Mouse (Mus musculus) midbrain, postnatal 0 days (tissue): ENCODE measurements around the gene Olfr193. TPM values are rescaled to one million over a fixed set of nuclear protein-coding genes. Genes with fewer than 3 reads are reported as not detected.
"Not testable (repeated sequence)": the region's sequence is repeated elsewhere in the genome, so short reads cannot be mapped to it uniquely, and the experiment has no call there.

Experiments used
- ATAC-seq: fragments of 200-750 bp; cut with Nextera tagmentation; 2 replicates; pipeline ENCODE4 v1.8.0; 2017; ENCODE audit warnings: moderate number of reproducible peaks, mild to moderate bottlenecking, moderate TSS enrichment, moderate library complexity; ENCODE audit not compliant: low FRiP score
- DNase-seq: peaks from one replicate; pipeline ENCODE4 v3.0.0-alpha.2; 2015; ENCODE audit warnings: low spot score
- H3K27ac ChIP-seq: fragments of 300-500 bp; sonication (generic); 2 replicates; pipeline ENCODE4 v1.5.1; 2014; ENCODE audit warnings: low read depth, mild to moderate bottlenecking, low read length, mixed read lengths
- H3K27me3 ChIP-seq: fragments of 300-500 bp; sonication (generic); 2 replicates; pipeline ENCODE4 v1.6.1; 2014; ENCODE audit warnings: low read length, control low read depth, mixed read lengths; ENCODE audit not compliant: insufficient read depth
- H3K36me3 ChIP-seq: fragments of 300-500 bp; sonication (generic); 2 replicates; pipeline ENCODE4 v1.6.1; 2014; ENCODE audit warnings: low read length, control low read depth, mixed read lengths; ENCODE audit not compliant: insufficient read depth
- H3K4me1 ChIP-seq: fragments of 300-500 bp; sonication (generic); 2 replicates; pipeline ENCODE4 v1.6.1; 2014; ENCODE audit warnings: mild to moderate bottlenecking, control low read depth, antibody characterized with exemption, low read length, mixed read lengths; ENCODE audit not compliant: insufficient read depth
- H3K4me2 ChIP-seq: fragments of 300-500 bp; sonication (generic); 2 replicates; pipeline ENCODE4 v1.6.1; 2014; ENCODE audit warnings: low read depth, mild to moderate bottlenecking, low read length, mixed read lengths; ENCODE audit not compliant: poor library complexity, severe bottlenecking
- H3K4me3 ChIP-seq: fragments of 300-500 bp; sonication (generic); 2 replicates; pipeline ENCODE4 v1.5.1; 2014; ENCODE audit warnings: low read depth, mild to moderate bottlenecking, low read length, moderate library complexity
- H3K9ac ChIP-seq: fragments of 300-500 bp; sonication (generic); replicated peaks from 2 replicates; pipeline ENCODE4 v1.6.1; 2014; ENCODE audit warnings: mild to moderate bottlenecking, low read length, moderate library complexity, mixed read lengths; ENCODE audit not compliant: poor library complexity, severe bottlenecking
- H3K9me3 ChIP-seq: fragments of 300-500 bp; sonication (generic); 2 replicates; pipeline ENCODE4 v1.6.1; 2016; ENCODE audit warnings: low read length, control low read depth
- CTCF ChIP-seq: IDR thresholded peaks from 2 replicates; pipeline ENCODE4 v1.5.1; 2016; ENCODE audit warnings: antibody characterized with exemption, mild to moderate bottlenecking
- whole genome bisulfite sequencing: fragments of 180-500 bp; shearing (Covaris S2); extraction: QIAGEN DNeasy Blood & Tissue Kit; methylation state at CpG from one replicate; pipeline ENCODE4 v1.1.7; 2014; 5-methylcytosine and 5-hydroxymethylcytosine counted together
- polyA plus RNA-seq: library from polyadenylated mRNA; unstranded; fragments of >200 nt; fragmentation: Nextera tagmentation; extraction: Ambion mirVana; gene quantifications from 2 replicates; pipeline ENCODE4 v1.2.1, GENCODE M21; 2015
- total RNA-seq: library from RNA; depleted of rRNA; stranded (reverse); fragments of >200 nt; gene quantifications from 2 replicates; pipeline ENCODE4 v1.2.3, GENCODE M21; 2014; rRNA removed

The Olfr193 gene
- total RNA-seq (not detected in 2 replicates), polyA plus RNA-seq (not detected in 2 replicates)

- H3K4me2 ChIP-seq, result no peak within 1 kb of the TSS
- no peaks in the 10 kb centered on the region for H3K36me3 ChIP-seq
- H3K27ac ChIP-seq, result no peak within 1 kb of the TSS
- WGBS, result 77% methylated on average over 1 of the region's 1 CpGs
- no peak within 1 kb of the TSS for H3K4me3 ChIP-seq
- no peaks in the 10 kb centered on the region for H3K4me1 ChIP-seq
- H3K27me3 ChIP-seq, result no peaks in the 10 kb centered on the region
- no peak for ATAC-seq
- no peaks in the 10 kb centered on the region for H3K9me3 ChIP-seq
- no peak for TF ChIP-seq CTCF
- no peak for DNase-seq
- no peak within 1 kb of the TSS for H3K9ac ChIP-seq
Observed at GRCm38 (mm10) chr16:59111781-59112180, at the start of gene Olfr193. TSS of gene Olfr193 (minus strand) at chr16:59111881.

GRCm38 (mm10) chr16:59151996-59152395, 40.3 kb upstream of the Olfr193 start:
- no peak overlapping the region for H3K27ac ChIP-seq
- no peaks in the 10 kb centered on the region for H3K36me3 ChIP-seq
- H3K9ac ChIP-seq, result no peak overlapping the region
- no peak for DNase-seq
- H3K4me1 ChIP-seq, result no peaks in the 10 kb centered on the region
- H3K9me3 ChIP-seq, result no peaks in the 10 kb centered on the region
- WGBS, result 91% methylated on average over 2 of the region's 2 CpGs
- no peak for ATAC-seq
- H3K27me3 ChIP-seq, result no peaks in the 10 kb centered on the region
- no peak for TF ChIP-seq CTCF
- H3K4me2 ChIP-seq, result no peak overlapping the region
- H3K4me3 ChIP-seq, result no peak overlapping the region

- Histone ChIP-seq H3K27ac (no peak within 1 kb of the TSS), H3K9me3 (no peaks in the 10 kb centered on the region), H3K36me3 (no peaks in the 10 kb centered on the region), H3K9ac (no peak within 1 kb of the TSS), H3K4me3 (no peak within 1 kb of the TSS), H3K4me2 (no peak within 1 kb of the TSS), H3K27me3 (no peaks in the 10 kb centered on the region), H3K4me1 (no peaks in the 10 kb centered on the region)
- no peak for DNase-seq
- no peak for ATAC-seq
- TF ChIP-seq CTCF, result no peak
- WGBS, result 81% methylated on average over 1 of the region's 1 CpGs
Observed at GRCm38 (mm10) chr16:59146746-59147145, 35.1 kb upstream of the Olfr193 start, which contains the start of gene Olfr195. TSS of gene Olfr195 (plus strand) at chr16:59147046.

- Histone ChIP-seq H3K4me3 (no peak overlapping the region), H3K27ac (no peak overlapping the region)
- no peak for DNase-seq
Observed at GRCm38 (mm10) chr16:59141105-59141504, 29.4 kb upstream of the Olfr193 start.

DNA sequence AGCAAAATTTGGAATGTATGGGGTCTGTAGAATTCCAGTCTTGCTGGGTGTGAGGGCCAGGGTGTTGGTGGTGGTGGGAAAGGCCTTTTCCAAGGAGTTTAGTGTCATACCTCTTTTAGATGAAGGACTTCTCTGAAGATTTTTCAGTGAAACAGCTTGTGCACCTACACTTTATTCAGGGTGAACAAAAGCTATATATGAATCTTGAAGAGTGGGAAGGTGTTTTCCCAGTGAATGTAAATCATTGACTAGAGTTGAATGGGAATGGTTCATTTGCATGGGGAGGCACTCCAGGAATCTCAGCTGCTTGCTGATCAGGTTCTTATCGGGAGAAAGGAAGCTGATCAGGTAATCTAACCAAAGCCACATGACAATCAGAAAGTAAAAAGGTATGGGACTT, 19.1 kb upstream of the Olfr193 start:
- H3K27me3 ChIP-seq, result no peaks in the 10 kb centered on the region
- H3K4me2 ChIP-seq, result no peak overlapping the region
- ATAC-seq (no peak), DNase-seq (no peak)
- no peaks in the 10 kb centered on the region for H3K36me3 ChIP-seq
- TF ChIP-seq CTCF, result no peak
- H3K9me3 ChIP-seq, result no peaks in the 10 kb centered on the region
- H3K4me1 ChIP-seq, result no peaks in the 10 kb centered on the region
- WGBS, result 94% methylated on average over 1 of the region's 1 CpGs
- H3K4me3 ChIP-seq, result no peak overlapping the region
- H3K27ac ChIP-seq, result no peak overlapping the region
- H3K9ac ChIP-seq, result no peak overlapping the region

More at GRCm38 (mm10) chr16:59141105-59141504, 29.4 kb upstream of the Olfr193 start:
- no peak for TF ChIP-seq CTCF
- H3K36me3 ChIP-seq, result no peaks in the 10 kb centered on the region
- no peaks in the 10 kb centered on the region for H3K27me3 ChIP-seq
- no peaks in the 10 kb centered on the region for H3K4me1 ChIP-seq
- no peak overlapping the region for H3K9ac ChIP-seq
- H3K9me3 ChIP-seq, result no peaks in the 10 kb centered on the region
- no peak for ATAC-seq
- H3K4me2 ChIP-seq, result no peak overlapping the region

DNA sequence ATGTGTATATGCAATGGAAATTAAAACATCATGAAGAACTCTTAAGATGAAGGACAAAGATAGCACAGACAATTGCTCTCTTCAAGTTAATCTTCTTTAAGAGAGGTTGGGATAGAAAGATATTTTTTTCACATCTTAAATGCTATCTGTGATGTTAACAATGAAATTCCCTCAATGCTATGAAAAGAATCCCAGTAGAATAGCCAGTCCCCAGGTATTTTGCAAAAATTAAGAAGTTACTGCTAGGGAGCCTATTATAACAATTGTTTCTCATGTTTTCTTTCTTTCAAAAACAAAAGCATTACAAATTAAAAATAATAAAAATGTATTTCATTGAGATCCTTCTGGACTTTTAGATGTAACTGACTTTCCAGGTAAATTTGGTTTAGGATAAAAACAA, 9.3 kb upstream of the Olfr193 start, which contains the start of gene Olfr194:
TSS of gene Olfr194 (minus strand) at position 101 of the 400 bp plus-strand sequence.
- Histone ChIP-seq H3K9ac (no peak within 1 kb of the TSS), H3K36me3 (no peaks in the 10 kb centered on the region), H3K27me3 (no peaks in the 10 kb centered on the region), H3K4me3 (no peak within 1 kb of the TSS), H3K4me2 (no peak within 1 kb of the TSS), H3K4me1 (no peaks in the 10 kb centered on the region), H3K27ac (no peak within 1 kb of the TSS), H3K9me3 (no peaks in the 10 kb centered on the region)
- ATAC-seq (no peak), DNase-seq (no peak)
- no peak for TF ChIP-seq CTCF

DNA sequence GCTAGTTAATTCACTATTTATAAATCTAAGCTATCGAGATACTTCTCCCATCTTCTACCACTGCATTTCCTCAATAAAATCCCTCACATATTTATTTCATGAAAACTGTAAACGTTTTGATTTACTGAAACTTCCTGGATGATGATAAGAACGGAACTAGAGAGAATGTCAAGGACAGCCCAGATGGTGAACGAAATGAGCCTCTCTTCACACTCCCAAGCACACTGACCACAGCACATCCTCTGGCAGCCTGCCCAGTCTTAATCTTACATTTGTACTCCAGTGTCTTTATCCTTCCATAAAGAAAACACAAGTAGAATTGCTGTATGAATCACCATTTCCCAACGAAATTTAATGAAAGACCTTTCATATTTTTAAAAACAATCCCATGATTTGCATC, 3.2 kb downstream of the Olfr193 start:
- H3K27me3 ChIP-seq, ATAC-seq, DNase-seq, H3K9me3 ChIP-seq, H3K4me2 ChIP-seq, H3K9ac ChIP-seq, H3K27ac ChIP-seq, H3K4me1 ChIP-seq, H3K36me3 ChIP-seq, H3K4me3 ChIP-seq: not testable (repeated sequence)
- 66% methylated on average over 5 of the region's 5 CpGs for WGBS
